Mouse (Mus musculus) thymus, adult 2 months (tissue): ENCODE measurements around the gene Mrps26. TPM values are rescaled to one million over a fixed set of nuclear protein-coding genes. Genes with fewer than 3 reads are reported as not detected.

ENCODE experiments used
- DNase-seq: peaks from one replicate; pipeline ENCODE4 v3.0.0; 2021
- H3K27ac ChIP-seq: fragments of 200-500 bp; 2 replicates; pipeline ENCODE4 v1.5.1; 2012; ENCODE audit warnings: low read length, control low read depth; ENCODE audit not compliant: control insufficient read depth, insufficient read depth
- H3K27me3 ChIP-seq: fragments of 200-500 bp; 2 replicates; pipeline ENCODE4 v1.6.1; 2012; ENCODE audit warnings: mild to moderate bottlenecking, low read length, moderate library complexity, mixed read lengths; ENCODE audit not compliant: control insufficient read depth, insufficient read depth
- H3K36me3 ChIP-seq: fragments of 200-500 bp; 2 replicates; pipeline ENCODE4 v1.6.1; 2012; ENCODE audit warnings: mild to moderate bottlenecking, low read length, moderate library complexity; ENCODE audit not compliant: control insufficient read depth, insufficient read depth
- H3K4me1 ChIP-seq: fragments of 200-500 bp; replicated peaks from 2 replicates; pipeline ENCODE4 v1.6.1; 2012; ENCODE audit warnings: low read length; ENCODE audit not compliant: control insufficient read depth, insufficient read depth
- H3K4me3 ChIP-seq: fragments of 200-500 bp; 2 replicates; pipeline ENCODE4 v1.5.1; 2012; ENCODE audit warnings: mild to moderate bottlenecking, low read length, control low read depth, moderate library complexity; ENCODE audit not compliant: control insufficient read depth, insufficient read depth
- CTCF ChIP-seq: fragments of 200-500 bp; IDR thresholded peaks from 2 replicates; pipeline ENCODE4 v1.5.1; 2012; ENCODE audit warnings: mild to moderate bottlenecking, control low read depth, low read length, moderate library complexity, borderline replicate concordance; ENCODE audit not compliant: control insufficient read depth, poor library complexity, insufficient read depth; ENCODE audit errors: extremely low read depth
- POLR2A ChIP-seq: fragments of 200-500 bp; IDR thresholded peaks from 2 replicates; pipeline ENCODE4 v1.6.1; 2012; ENCODE audit warnings: mild to moderate bottlenecking, low read length, control low read depth, moderate library complexity; ENCODE audit not compliant: control insufficient read depth, poor library complexity, insufficient read depth; ENCODE audit errors: extremely low read depth
- WGBS: fragments of 180-500 bp; shearing (Covaris S2); methylation state at CpG from one replicate; pipeline ENCODE4 v1.1.7; 2018; 5-methylcytosine and 5-hydroxymethylcytosine counted together
- polyA plus RNA-seq: library from polyadenylated mRNA; depleted of rRNA; stranded (reverse); fragments of >200 nt; gene quantifications from 2 replicates; pipeline ENCODE4 v1.2.3, GENCODE M21; 2012

Mrps26 gene
- polyA plus RNA-seq, 1 experiment: 112 TPM

DNA sequence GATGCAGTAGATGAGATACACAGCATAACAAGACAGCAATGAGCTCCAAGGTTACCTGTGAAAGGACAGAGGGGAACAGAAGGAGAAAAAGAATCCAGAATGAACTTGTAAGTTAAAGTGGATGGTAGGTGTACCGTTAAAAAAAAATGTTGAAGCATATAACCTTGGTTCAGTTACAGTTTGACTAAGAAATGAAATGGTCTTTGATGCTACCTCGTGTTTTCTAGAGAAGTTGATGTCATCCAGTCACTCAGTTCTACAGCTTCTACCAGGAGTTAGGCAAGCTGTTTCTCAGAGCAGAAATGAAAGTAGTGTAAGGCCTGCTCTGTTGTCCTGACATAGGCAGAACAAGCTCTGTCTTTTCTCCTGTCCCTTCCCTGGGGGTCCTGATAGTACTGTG lies 34.3 kb upstream of the Mrps26 start:
- 62% methylated on average over 2 of the region's 2 CpGs for WGBS
- DNase-seq: no peak
- Histone ChIP-seq H3K4me1 (peaks cover 37% of the 10 kb centered on the region), H3K36me3 (peaks cover 15% of the 10 kb centered on the region; the same call in 1 of the 2 replicates), H3K27ac (peak overlapping the region; percentile 29; the same call in 1 of the 2 replicates), H3K4me3 (no peak overlapping the region), H3K27me3 (no peaks in the 10 kb centered on the region)
- TF ChIP-seq POLR2A (no peak), CTCF (no peak)

DNA sequence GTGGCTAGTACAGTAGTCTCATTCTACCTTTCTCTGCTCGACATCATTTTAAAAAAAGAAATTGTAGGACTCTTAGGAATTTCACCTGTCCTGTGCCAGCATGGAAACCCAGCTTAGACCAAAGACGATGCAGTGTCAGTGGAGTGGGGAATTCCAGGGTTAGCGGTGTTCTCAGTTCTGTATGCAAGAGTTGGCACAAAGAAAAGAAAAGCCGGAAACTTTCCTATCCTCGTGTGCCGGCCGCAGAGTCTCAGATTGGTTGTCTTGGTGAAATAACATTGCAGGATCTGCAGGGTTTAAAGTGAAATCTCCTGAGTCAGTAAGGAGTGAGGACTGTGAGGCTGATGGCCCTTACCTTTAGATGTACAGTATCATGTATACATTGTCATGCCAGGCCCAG lies 33.6 kb upstream of the Mrps26 start:
- TF ChIP-seq POLR2A (no peak), CTCF (no peak)
- Histone ChIP-seq H3K4me3 (no peak overlapping the region), H3K4me1 (peaks cover 42% of the 10 kb centered on the region), H3K27me3 (no peaks in the 10 kb centered on the region), H3K36me3 (peaks cover 16% of the 10 kb centered on the region; the same call in 1 of the 2 replicates), H3K27ac (no peak overlapping the region; the same call in 1 of the 2 replicates)
- DNase-seq: no peak
- WGBS: 95% methylated on average over 7 of the region's 7 CpGs

DNA sequence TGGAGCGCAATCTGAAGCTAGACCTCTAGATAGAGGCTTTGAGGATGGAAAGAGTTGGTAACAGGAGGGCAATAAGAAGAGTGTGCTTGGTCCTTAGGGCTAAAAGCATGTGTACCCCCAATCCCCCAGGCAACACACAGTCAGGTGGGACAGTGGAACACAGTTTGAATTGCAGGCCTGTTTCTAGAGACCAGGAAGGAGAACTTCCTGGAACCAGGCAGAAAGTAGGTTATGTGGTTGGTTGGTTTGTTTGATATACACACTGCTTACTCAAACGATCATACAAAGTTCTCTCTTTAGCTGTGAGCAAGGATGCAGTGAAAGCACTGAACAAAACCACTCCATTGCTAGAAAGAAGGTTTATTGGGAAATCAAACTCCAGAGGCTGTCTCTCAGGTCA lies 31.3 kb upstream of the Mrps26 start:
- 45% methylated on average over 2 of the region's 2 CpGs for WGBS
- no peaks in the 10 kb centered on the region for H3K27me3 ChIP-seq
- H3K36me3 ChIP-seq: peaks cover 10% of the 10 kb centered on the region; the same call in 1 of the 2 replicates

GRCm38 (mm10) chr2:130535017-130535416 lies 28.5 kb upstream of the Mrps26 start:
- TF ChIP-seq CTCF: no peak
- no peak for TF ChIP-seq POLR2A
- no peak overlapping the region for H3K4me3 ChIP-seq
- peaks cover 10% of the 10 kb centered on the region; the same call in 1 of the 2 replicates for H3K36me3 ChIP-seq
- DNase-seq: no peak
- H3K27me3 ChIP-seq: no peaks in the 10 kb centered on the region
- H3K4me1 ChIP-seq: peaks cover 55% of the 10 kb centered on the region
- 81% methylated on average over 6 of the region's 6 CpGs for WGBS
- no peak overlapping the region for H3K27ac ChIP-seq

More for the DNA sequence above, 31.3 kb upstream of the Mrps26 start:
- peak; percentile 40 for DNase-seq
- peaks cover 46% of the 10 kb centered on the region for H3K4me1 ChIP-seq
- H3K4me3 ChIP-seq: no peak overlapping the region
- TF ChIP-seq POLR2A: no peak
- H3K27ac ChIP-seq: peak overlapping the region; percentile 100

DNA sequence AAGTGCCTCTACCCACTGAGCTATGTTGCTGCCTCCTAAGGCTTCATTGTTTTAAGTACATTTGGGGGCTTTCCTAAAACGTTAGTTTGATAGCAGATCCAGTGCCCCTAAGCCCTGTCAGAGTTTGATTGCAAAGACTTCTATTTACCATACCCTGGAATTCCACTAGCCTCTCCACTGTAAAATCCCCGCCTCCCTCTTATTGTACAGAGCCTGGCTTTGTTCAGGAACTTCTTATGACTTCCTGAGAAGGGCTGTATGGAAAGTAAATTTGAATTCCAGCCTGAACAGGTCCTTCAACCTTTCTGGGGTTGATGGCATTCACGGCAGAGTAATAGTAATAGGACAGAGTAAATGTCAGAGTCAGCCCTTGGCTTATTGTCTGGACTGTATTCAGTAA lies 26.7 kb upstream of the Mrps26 start:
- TF ChIP-seq CTCF: no peak
- TF ChIP-seq POLR2A: no peak
- H3K27ac ChIP-seq: no peak overlapping the region
- 94% methylated on average over 3 of the region's 3 CpGs for WGBS

GRCm38 (mm10) chr2:130538876-130539546 lies 24.5 kb upstream of the Mrps26 start:
- peak; percentile 45 for DNase-seq
- peak overlapping the region; percentile 95 for H3K27ac ChIP-seq
- H3K27me3 ChIP-seq: no peaks in the 10 kb centered on the region
- peak overlapping the region; percentile 38; the same call in 1 of the 2 replicates for H3K4me3 ChIP-seq
- peaks cover 43% of the 10 kb centered on the region for H3K4me1 ChIP-seq
- peaks cover 30% of the 10 kb centered on the region for H3K36me3 ChIP-seq
- no peak for TF ChIP-seq CTCF
- TF ChIP-seq POLR2A: no peak
- WGBS: 51% methylated on average over 8 of the region's 8 CpGs

More for the DNA sequence above, 26.7 kb upstream of the Mrps26 start:
- Histone ChIP-seq H3K36me3 (peaks cover 15% of the 10 kb centered on the region), H3K4me3 (no peak overlapping the region), H3K4me1 (peaks cover 54% of the 10 kb centered on the region), H3K27me3 (no peaks in the 10 kb centered on the region)
- DNase-seq: no peak

DNA sequence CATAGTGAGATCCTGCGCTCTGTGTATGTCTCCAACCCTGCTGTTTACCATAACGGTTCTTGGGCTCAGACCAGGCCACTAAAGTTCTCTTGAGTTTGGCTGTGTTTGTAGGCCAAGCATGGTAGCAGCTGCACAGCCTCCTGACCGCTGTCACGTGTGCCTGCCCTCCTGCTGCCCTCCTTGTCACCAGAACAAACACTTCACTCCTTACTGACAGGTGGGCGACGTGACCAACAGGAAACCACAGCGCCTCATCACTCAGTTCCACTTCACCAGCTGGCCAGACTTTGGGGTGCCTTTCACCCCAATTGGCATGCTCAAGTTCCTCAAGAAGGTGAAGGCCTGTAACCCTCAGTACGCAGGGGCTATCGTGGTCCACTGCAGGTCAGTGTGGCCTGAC lies 23.3 kb upstream of the Mrps26 start:
- TF ChIP-seq POLR2A (no peak), CTCF (no peak)
- peak; percentile 74 for DNase-seq
- peak overlapping the region; percentile 95 for H3K27ac ChIP-seq
- WGBS: 9% methylated on average over 9 of the region's 9 CpGs
- no peaks in the 10 kb centered on the region for H3K27me3 ChIP-seq
- peak overlapping the region; percentile 38 for H3K4me3 ChIP-seq
- H3K36me3 ChIP-seq: peaks cover 38% of the 10 kb centered on the region
- H3K4me1 ChIP-seq: peaks cover 39% of the 10 kb centered on the region
